ENCODE assay signal across 25 mouse cellular contexts in the genomic region with DNA sequence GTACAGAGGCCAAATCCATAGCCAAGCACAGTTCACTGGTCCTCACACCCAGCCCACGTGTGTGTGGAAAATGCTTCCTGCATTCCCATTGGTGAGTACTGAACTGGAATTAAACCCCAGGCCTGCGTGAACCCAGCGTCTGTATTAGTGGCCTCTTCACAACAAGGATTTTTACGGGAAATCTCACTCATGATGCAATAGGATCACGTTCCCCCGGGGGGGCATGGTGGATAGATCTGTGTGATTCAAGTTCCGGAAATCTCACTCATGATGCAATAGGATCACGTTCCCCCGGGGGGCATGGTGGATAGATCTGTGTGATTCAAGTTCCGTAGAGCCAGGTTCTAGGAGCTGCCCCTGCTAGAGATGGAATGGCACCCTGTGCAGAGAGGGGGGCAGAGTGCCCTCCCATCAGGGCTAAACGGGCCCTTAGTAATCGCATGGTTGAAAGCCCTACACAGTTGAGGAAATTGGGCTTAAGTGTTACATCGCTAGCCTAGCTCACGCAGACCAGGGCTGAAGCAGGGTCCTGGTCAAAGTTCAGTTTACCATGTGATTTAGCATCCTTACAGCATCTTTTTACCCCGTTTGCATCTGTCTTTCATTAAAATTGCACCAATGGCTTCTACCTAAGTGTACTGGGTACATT. TPM values are rescaled to one million over a fixed set of nuclear protein-coding genes. Genes with fewer than 3 reads are reported as not detected.
A peak's percentile ranks its signal among the peaks of the same experiment; 100 is the strongest.
DNase-seq lines count a peak whose midpoint lies in the region; ATAC-seq and TF ChIP-seq lines count a peak whose summit lies in the region.
"Had no signal": no experiment of that assay in that cellular context is flagged by ENCODE, and none has a peak within 500 bp of the region (broad histone marks: within the 10 kb centered on the region; RNA-seq: fewer than 3 reads in every experiment).

No protein-coding gene starts in this region.

- no peak overlapping the region for H3K27ac ChIP-seq in kidney, postnatal 0 days
- peak overlapping the region; percentile 21 for H3K27ac ChIP-seq in embryonic facial prominence, embryonic 10.5 days (replicated peaks)
- no peak overlapping the region for H3K27ac ChIP-seq in limb, embryonic 11.5 days (replicated peaks; ENCODE audit: low read depth, low read length)
- H3K27ac ChIP-seq: forebrain, embryonic 15.5 days; hindbrain, postnatal 0 days; macrophage; midbrain, embryonic 12.5 days; neural tube, embryonic 15.5 days had no signal

- H3K9me3 ChIP-seq in kidney, postnatal 0 days (replicated peaks; ENCODE audit: low read length) = no peaks in the 10 kb centered on the region
- H3K9me3 ChIP-seq in embryonic facial prominence, embryonic 10.5 days = no peaks in the 10 kb centered on the region
- H3K9me3 ChIP-seq in limb, embryonic 11.5 days (ENCODE audit: control insufficient read depth, low read length) = no peaks in the 10 kb centered on the region
- H3K9me3 ChIP-seq: forebrain, embryonic 15.5 days; midbrain, embryonic 12.5 days; neural tube, embryonic 15.5 days had no signal

- 70% methylated on average over 15 of the region's 15 CpGs for WGBS in kidney, postnatal 0 days
- WGBS in embryonic facial prominence, embryonic 10.5 days = 59% methylated on average over 15 of the region's 15 CpGs
- 58% methylated on average over 15 of the region's 15 CpGs for WGBS in limb, embryonic 11.5 days

- TF ChIP-seq CTCF in kidney, postnatal 0 days (IDR thresholded peaks at IDR 0.05; ENCODE audit: low read depth) = no peak

- no peak overlapping the region for H3K4me3 ChIP-seq in kidney, postnatal 0 days (replicated peaks; ENCODE audit: low read depth, low read length)
- H3K4me3 ChIP-seq in embryonic facial prominence, embryonic 10.5 days = no peak overlapping the region; the same call in 1 of the 2 replicates
- no peak overlapping the region for H3K4me3 ChIP-seq in limb, embryonic 11.5 days (ENCODE audit: low read depth, low read length)
- H3K4me3 ChIP-seq: forebrain, embryonic 15.5 days; midbrain, embryonic 12.5 days; neural tube, embryonic 15.5 days had no signal

- no peak for DNase-seq in kidney, postnatal 0 days (ENCODE audit: low spot score)
- DNase-seq in kidney, adult 11 months = no peak
- peak; percentile 86 for DNase-seq in MN1 (ENCODE audit: low spot score)
- peak; percentile 46 for DNase-seq in embryonic facial prominence, embryonic 10.5 days (ENCODE audit: low spot score)
- peak; percentile 22 for DNase-seq in limb, embryonic 11.5 days (ENCODE audit: low spot score)
- DNase-seq in spleen, adult 12 weeks (ENCODE audit: low spot score) = no peak
- DNase-seq in layer of hippocampus, postnatal 25 days (ENCODE audit: extremely low spot score in 1 of 2, low spot score in 1 of 2) = no peak
- DNase-seq in kidney, postnatal 4 days = no peak
- DNase-seq: adrenal gland, adult 8-10 months; cerebellum, postnatal 10 days; kidney, adult 8-10 months; kidney, postnatal 36 days; right cerebral cortex, adult 18-20 months had no signal

- H3K36me3 ChIP-seq in kidney, postnatal 0 days (ENCODE audit: insufficient read depth, low read length) = no peaks in the 10 kb centered on the region
- no peaks in the 10 kb centered on the region for H3K36me3 ChIP-seq in embryonic facial prominence, embryonic 10.5 days (replicated peaks)
- no peaks in the 10 kb centered on the region for H3K36me3 ChIP-seq in limb, embryonic 11.5 days (ENCODE audit: control insufficient read depth, insufficient read depth, low read length)
- H3K36me3 ChIP-seq: forebrain, embryonic 15.5 days; midbrain, embryonic 12.5 days; neural tube, embryonic 15.5 days had no signal

- no peak overlapping the region for H3K4me2 ChIP-seq in kidney, postnatal 0 days (ENCODE audit: low read length)
- H3K4me2 ChIP-seq in limb, embryonic 11.5 days (ENCODE audit: low read depth, severe bottlenecking) = no peak overlapping the region
- H3K4me2 ChIP-seq: forebrain, embryonic 15.5 days; midbrain, embryonic 12.5 days; neural tube, embryonic 15.5 days had no signal

- H3K27me3 ChIP-seq in kidney, postnatal 0 days (ENCODE audit: insufficient read depth, low read length) = no peaks in the 10 kb centered on the region
- no peaks in the 10 kb centered on the region for H3K27me3 ChIP-seq in embryonic facial prominence, embryonic 10.5 days (replicated peaks; ENCODE audit: low read depth, poor library complexity, severe bottlenecking)
- no peaks in the 10 kb centered on the region for H3K27me3 ChIP-seq in limb, embryonic 11.5 days (ENCODE audit: control insufficient read depth, insufficient read depth, low read length)
- H3K27me3 ChIP-seq: forebrain, embryonic 15.5 days; midbrain, embryonic 12.5 days; neural tube, embryonic 15.5 days had no signal

- no peaks in the 10 kb centered on the region for H3K4me1 ChIP-seq in kidney, postnatal 0 days (replicated peaks; ENCODE audit: insufficient read depth, low read length)
- H3K4me1 ChIP-seq in embryonic facial prominence, embryonic 10.5 days = peaks cover 15% of the 10 kb centered on the region
- H3K4me1 ChIP-seq in limb, embryonic 11.5 days (ENCODE audit: control insufficient read depth, insufficient read depth, low read length) = peaks cover 4% of the 10 kb centered on the region; the same call in 1 of the 2 replicates
- H3K4me1 ChIP-seq: forebrain, embryonic 15.5 days; midbrain, embryonic 12.5 days; neural tube, embryonic 15.5 days had no signal

- no peak overlapping the region for H3K9ac ChIP-seq in kidney, postnatal 0 days (ENCODE audit: low read depth, low read length)
- no peak overlapping the region for H3K9ac ChIP-seq in limb, embryonic 11.5 days (ENCODE audit: low read length)
- H3K9ac ChIP-seq: forebrain, embryonic 15.5 days; midbrain, embryonic 12.5 days; neural tube, embryonic 15.5 days had no signal

- ATAC-seq in kidney, postnatal 0 days (replicated peaks; ENCODE audit: low FRiP score, low read depth) = 0 out of 2 replicates have a peak, but pooled peaks have one; percentile 25
- 0 out of 2 replicates have a peak, but pooled peaks have one; percentile 35 for ATAC-seq in limb, embryonic 11.5 days (ENCODE audit: insufficient number of reproducible peaks, low FRiP score, low TSS enrichment, low read depth)
- ATAC-seq: forebrain, embryonic 15.5 days; hindbrain, postnatal 0 days had no signal

RNA-seq across cellular contexts. Expression of gene Fetub, which starts 0.7 kb away (rescaled TPM):
- polyA plus RNA-seq in kidney, postnatal 0 days (2015; fragmentation: Nextera tagmentation; extraction: Ambion mirVana) = 0.84 and 1.0 TPM in 2 replicates
- not detected in 2 replicates for polyA plus RNA-seq in embryonic facial prominence, embryonic 10.5 days (2016; fragmentation: Nextera tagmentation; extraction: Ambion mirVana)
- not detected in 2 replicates for polyA plus RNA-seq in limb, embryonic 11.5 days (2014; fragmentation: Nextera tagmentation; extraction: Ambion mirVana)
- total RNA-seq in layer of hippocampus, postnatal 25 days (2021) = under 1 TPM in 1 of 2 experiments, not detected in 1; 0.25 TPM
- total RNA-seq: granulocyte monocyte progenitor cell, adult 5-6 weeks; hematopoietic stem cell, adult 5-6 weeks; hindbrain, postnatal 0 days; left cerebral cortex, postnatal 36 days had no signal
- polyA plus RNA-seq: forebrain, embryonic 15.5 days; heart, embryonic 14.5 days; macrophage; midbrain, embryonic 12.5 days; neural tube, embryonic 15.5 days had no signal

RNA-seq across cellular contexts. Expression of gene Ahsg, which starts 27.7 kb away (rescaled TPM):
- 2.7 and 6.2 TPM in 2 replicates for polyA plus RNA-seq in kidney, postnatal 0 days (2015; fragmentation: Nextera tagmentation; extraction: Ambion mirVana)
- not detected in 2 replicates for polyA plus RNA-seq in embryonic facial prominence, embryonic 10.5 days (2016; fragmentation: Nextera tagmentation; extraction: Ambion mirVana)
- polyA plus RNA-seq in limb, embryonic 11.5 days (2014; fragmentation: Nextera tagmentation; extraction: Ambion mirVana) = not detected in 2 replicates
- not detected for total RNA-seq in layer of hippocampus, postnatal 25 days (2021)
- total RNA-seq: granulocyte monocyte progenitor cell, adult 5-6 weeks; hematopoietic stem cell, adult 5-6 weeks; hindbrain, postnatal 0 days; layer of hippocampus, postnatal 14 days; left cerebral cortex, postnatal 36 days had no signal
- polyA plus RNA-seq: C2C12; forebrain, embryonic 15.5 days; hindbrain, postnatal 0 days; macrophage; midbrain, embryonic 12.5 days had no signal

RNA-seq across cellular contexts. Expression of gene Hrg, which starts 32.1 kb away (rescaled TPM):
- polyA plus RNA-seq in kidney, postnatal 0 days (2015; fragmentation: Nextera tagmentation; extraction: Ambion mirVana) = 0.07 and 0.15 TPM in 2 replicates
- polyA plus RNA-seq in embryonic facial prominence, embryonic 10.5 days (2016; fragmentation: Nextera tagmentation; extraction: Ambion mirVana) = 0.16 TPM in 1 of 2 replicates, not detected in the other
- polyA plus RNA-seq in limb, embryonic 11.5 days (2014; fragmentation: Nextera tagmentation; extraction: Ambion mirVana) = not detected in 2 replicates
- total RNA-seq in layer of hippocampus, postnatal 25 days (2021) = not detected
- total RNA-seq: granulocyte monocyte progenitor cell, adult 5-6 weeks; hematopoietic stem cell, adult 5-6 weeks; hindbrain, postnatal 0 days; layer of hippocampus, postnatal 14 days; left cerebral cortex, postnatal 36 days had no signal
- polyA plus RNA-seq: C2C12; forebrain, embryonic 15.5 days; heart, embryonic 14.5 days; hindbrain, postnatal 0 days; macrophage; stomach, embryonic 16.5 days had no signal

Comparison
In these comparisons a context has a peak if more than half of its experiments do, and no peak if none do; other contexts are left out.
1. DNase-seq: peak in MN1 (single experiment), embryonic facial prominence, embryonic 10.5 days (single experiment) and limb, embryonic 11.5 days (single experiment); none in kidney, postnatal 0 days (single experiment), kidney, adult 11 months (single experiment), spleen, adult 12 weeks (single experiment), layer of hippocampus, postnatal 25 days (0 of 2) and kidney, postnatal 4 days (0 of 2).